Mouse (Mus musculus): ENCODE results near the gene Gm17542. TPM values are rescaled to one million over a fixed set of nuclear protein-coding genes. Genes with fewer than 3 reads are reported as not detected.

Gm17542 gene
- polyA plus RNA-seq, 1 experiment from 2014 or later, result not detected

DNA sequence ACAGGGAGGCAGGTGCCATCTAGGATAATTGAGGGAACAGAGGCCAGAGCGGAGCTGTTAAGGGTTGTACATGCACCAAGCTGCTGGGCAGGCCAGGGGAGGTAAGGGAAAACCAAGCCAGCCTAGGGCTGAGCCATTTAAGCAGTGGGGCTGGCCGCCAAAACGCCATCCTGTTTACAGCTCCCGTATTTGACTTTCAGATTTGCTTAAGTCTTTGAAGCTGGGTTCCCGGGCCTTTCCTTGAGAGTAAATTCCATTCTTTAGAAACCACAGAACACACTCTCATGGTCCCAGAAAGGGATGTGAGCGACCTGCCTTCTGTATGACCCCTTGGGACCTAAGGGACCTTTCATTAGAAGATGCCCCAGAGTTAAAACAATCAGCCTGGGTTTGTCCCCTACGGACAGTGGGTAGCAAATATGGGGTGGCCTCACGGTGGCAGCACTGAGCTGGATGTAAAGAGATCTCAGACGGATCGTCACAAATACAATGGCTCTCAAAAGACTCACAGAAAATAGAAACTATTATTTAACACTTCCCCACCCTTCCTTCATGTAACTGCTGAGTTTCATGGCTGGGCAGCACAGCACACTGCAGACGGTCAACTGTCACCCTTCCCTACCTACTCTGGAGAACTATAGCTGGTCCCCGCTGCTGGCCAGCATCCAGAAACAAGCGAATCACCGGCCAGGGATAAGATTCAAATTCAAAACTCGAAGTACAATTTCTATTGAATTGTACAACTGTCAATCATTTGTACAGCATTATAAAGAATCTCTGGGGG is 44.5 kb downstream of the Gm17542 start:
- no peak overlapping the region for H3K9ac ChIP-seq
- peak; percentile 88 for ATAC-seq (ENCODE audit: low FRiP score)
- H3K27me3 ChIP-seq, result peaks cover 7% of the 10 kb centered on the region
- H3K27ac ChIP-seq, result peak overlapping the region; percentile 55; the same call in 1 of the 2 replicates
- H3K4me2 ChIP-seq (replicated peaks), result 0 out of 2 replicates have a peak overlapping the region, but pooled peaks have one; percentile 3
- peaks cover 8% of the 10 kb centered on the region for H3K4me1 ChIP-seq
- WGBS, result 33% methylated on average over 15 of the region's 15 CpGs
- no peak overlapping the region for H3K4me3 ChIP-seq
- no peaks in the 10 kb centered on the region for H3K9me3 ChIP-seq (replicated peaks)
- no peaks in the 10 kb centered on the region for H3K36me3 ChIP-seq

DNA sequence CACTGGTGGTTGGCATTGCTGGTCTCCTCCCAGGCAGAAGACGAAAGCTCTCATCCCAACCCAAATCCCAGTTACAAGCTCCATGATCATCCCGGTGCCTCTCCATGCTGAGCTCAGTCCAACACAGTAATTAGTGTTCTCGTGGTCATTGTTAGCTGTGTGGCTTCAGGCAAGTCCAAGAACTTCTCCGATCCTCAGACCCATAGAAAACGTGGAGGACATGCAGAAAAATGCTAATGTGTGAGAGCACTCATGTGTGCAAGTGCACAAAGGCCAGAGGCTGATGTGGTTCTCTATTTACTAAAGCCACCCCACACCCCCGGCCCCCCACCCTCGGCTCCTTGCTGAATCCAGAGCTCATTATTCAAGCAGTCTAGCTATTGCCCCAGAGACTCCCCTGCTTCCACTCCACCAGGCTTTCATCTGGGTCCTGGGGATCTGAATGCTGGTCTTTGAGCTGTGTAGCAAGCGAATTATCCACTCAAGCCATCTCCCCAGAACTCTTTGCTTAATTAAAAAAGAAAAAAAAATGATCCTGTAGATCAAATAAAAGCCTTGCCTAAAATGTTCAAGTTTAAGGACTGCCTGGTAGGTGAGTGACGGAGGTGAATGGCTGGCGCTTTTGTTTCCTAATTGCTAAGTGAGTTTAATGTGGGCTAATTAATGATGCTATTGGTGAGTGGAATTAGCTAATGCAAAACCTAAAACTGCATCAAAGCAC is 45.3 kb downstream of the Gm17542 start:
- no peaks in the 10 kb centered on the region for H3K9me3 ChIP-seq (replicated peaks)
- peaks cover 7% of the 10 kb centered on the region for H3K27me3 ChIP-seq
- H3K4me3 ChIP-seq, result no peak overlapping the region
- H3K36me3 ChIP-seq, result no peaks in the 10 kb centered on the region
- no peak overlapping the region for H3K4me2 ChIP-seq (replicated peaks)
- peak; percentile 83 for ATAC-seq (ENCODE audit: low FRiP score)
- H3K9ac ChIP-seq, result no peak overlapping the region
- 0 out of 2 replicates have a peak overlapping the region, but pooled peaks have one; percentile 55 for H3K27ac ChIP-seq
- peaks cover 8% of the 10 kb centered on the region for H3K4me1 ChIP-seq
- WGBS, result 42% methylated on average over 10 of the region's 10 CpGs

DNA sequence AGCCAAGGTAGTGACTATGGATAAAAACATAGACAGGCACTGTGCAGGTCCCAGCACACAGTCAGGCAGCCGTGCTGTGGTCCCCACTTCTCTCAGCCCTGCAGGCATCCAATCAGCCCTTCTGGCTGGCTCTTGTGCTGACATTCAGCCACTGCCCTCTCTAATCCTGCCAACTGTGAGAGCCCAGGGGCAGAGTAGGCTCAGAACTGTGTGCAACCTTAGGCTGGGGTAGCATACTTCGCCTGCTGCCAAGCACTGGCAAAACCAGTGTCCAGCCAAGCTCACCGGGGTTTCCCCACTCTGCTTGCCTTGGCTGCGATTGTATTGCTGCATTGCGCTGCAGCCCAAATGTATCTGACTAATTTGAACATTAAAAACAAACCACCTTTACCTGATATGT is 54.1 kb downstream of the Gm17542 start:
- no peaks in the 10 kb centered on the region for H3K9me3 ChIP-seq (replicated peaks)
- H3K4me1 ChIP-seq, result no peaks in the 10 kb centered on the region; the same call in 1 of the 2 replicates
- H3K9ac ChIP-seq, result no peak overlapping the region
- no peak for ATAC-seq (ENCODE audit: low FRiP score)
- no peak overlapping the region for H3K27ac ChIP-seq
- H3K27me3 ChIP-seq, result no peaks in the 10 kb centered on the region
- no peak overlapping the region for H3K4me2 ChIP-seq (replicated peaks)
- no peaks in the 10 kb centered on the region for H3K36me3 ChIP-seq
- WGBS, result 87% methylated on average over 5 of the region's 5 CpGs
- H3K4me3 ChIP-seq, result no peak overlapping the region

Other genes starting within 250 kb of the Gm17542 start
- 11.4 and 13.2 TPM in 2 replicates for gene Ccdc138, start 220.3 kb downstream of the Gm17542 start, polyA plus RNA-seq (2016; fragmentation: Nextera tagmentation; extraction: Ambion mirVana)
- gene Edar, start 42.6 kb downstream of the Gm17542 start, polyA plus RNA-seq (2016; fragmentation: Nextera tagmentation; extraction: Ambion mirVana), result 0.07 and 0.32 TPM in 2 replicates
- gene Sh3rf3, start 95.1 kb upstream of the Gm17542 start, polyA plus RNA-seq (2016; fragmentation: Nextera tagmentation; extraction: Ambion mirVana), result 2.4 and 3.9 TPM in 2 replicates